Mouse (Mus musculus): ENCODE measurements around the gene Mta1. TPM values are rescaled to one million over a fixed set of nuclear protein-coding genes. Genes with fewer than 3 reads are reported as not detected.

The Mta1 gene
- total RNA-seq, 1 experiment from 2014 or later, result 83.7 TPM

GRCm38 (mm10) chr12:113098530-113099151 lies 563 bp downstream of the Mta1 start:
- peak; percentile 62 for DNase-seq

- DNase-seq, result peak; percentile 26
Observed at GRCm38 (mm10) chr12:113099470-113100237, 1.6 kb downstream of the Mta1 start.

GRCm38 (mm10) chr12:113100448-113101076 lies 2.5 kb downstream of the Mta1 start:
- DNase-seq, result peak; percentile 82

- DNase-seq, result no peak
Observed at GRCm38 (mm10) chr12:113101251-113101960, 3.3 kb downstream of the Mta1 start.

- peak; percentile 88 for DNase-seq
Observed at GRCm38 (mm10) chr12:113102461-113102860, 4.4 kb downstream of the Mta1 start.

GRCm38 (mm10) chr12:113103846-113104451 lies 5.9 kb downstream of the Mta1 start:
- peak; percentile 77 for DNase-seq

GRCm38 (mm10) chr12:113106386-113106785 lies 8.3 kb downstream of the Mta1 start:
- peak; percentile 49 for DNase-seq

GRCm38 (mm10) chr12:113107431-113108124 lies 9.5 kb downstream of the Mta1 start:
- DNase-seq, result no peak

- peak; percentile 55 for DNase-seq
Observed at GRCm38 (mm10) chr12:113108528-113109283, 10.6 kb downstream of the Mta1 start.

- no peak for DNase-seq
Observed at GRCm38 (mm10) chr12:113109801-113110200, 11.7 kb downstream of the Mta1 start.

- peak; percentile 66 for DNase-seq
Observed at GRCm38 (mm10) chr12:113114141-113114540, 16.1 kb downstream of the Mta1 start.

- DNase-seq, result no peak
Observed at GRCm38 (mm10) chr12:113114856-113115538, 16.9 kb downstream of the Mta1 start.

- peak; percentile 88 for DNase-seq
Observed at GRCm38 (mm10) chr12:113119516-113120410, 21.7 kb downstream of the Mta1 start.

- no peak for DNase-seq
Observed at GRCm38 (mm10) chr12:113124726-113125125, 26.6 kb downstream of the Mta1 start.

- no peak for DNase-seq
Observed at GRCm38 (mm10) chr12:113130732-113131131, 32.7 kb downstream of the Mta1 start.

GRCm38 (mm10) chr12:113131601-113132000 lies 33.5 kb downstream of the Mta1 start:
- no peak for DNase-seq

GRCm38 (mm10) chr12:113132567-113132966 lies 34.5 kb downstream of the Mta1 start:
- DNase-seq, result peak; percentile 75

GRCm38 (mm10) chr12:113133260-113133659 lies 35.2 kb downstream of the Mta1 start:
- DNase-seq, result peak; percentile 40

- DNase-seq, result no peak
Observed at GRCm38 (mm10) chr12:113133861-113134403, 35.9 kb downstream of the Mta1 start.
